Mouse (Mus musculus): Measurements from ENCODE around the gene Atp2a1.

GRCm38 (mm10) chr7:126435801-126436200 lies 27.1 kb downstream of the Atp2a1 start:
- TF ChIP-seq CTCF (IDR thresholded peaks at IDR 0.05; ENCODE audit: insufficient read depth, low read length) (no peak), POLR2A (IDR thresholded peaks at IDR 0.05; ENCODE audit: borderline replicate concordance, extremely low read depth, low read depth, low read length) (no peak)

All from lung, adult 2 months (tissue).